Mouse (Mus musculus) adrenal gland, adult (tissue): ENCODE data around the gene Espnl.

Experiments used
- DNase-seq, 2 experiments: peaks; one replicate each; pipeline ENCODE4 v3.0.0; 2022 to 2023; ENCODE audit warnings: low spot score in 1 of 2; ENCODE audit not compliant: inconsistent age in 2 of 2

Espnl gene

DNA sequence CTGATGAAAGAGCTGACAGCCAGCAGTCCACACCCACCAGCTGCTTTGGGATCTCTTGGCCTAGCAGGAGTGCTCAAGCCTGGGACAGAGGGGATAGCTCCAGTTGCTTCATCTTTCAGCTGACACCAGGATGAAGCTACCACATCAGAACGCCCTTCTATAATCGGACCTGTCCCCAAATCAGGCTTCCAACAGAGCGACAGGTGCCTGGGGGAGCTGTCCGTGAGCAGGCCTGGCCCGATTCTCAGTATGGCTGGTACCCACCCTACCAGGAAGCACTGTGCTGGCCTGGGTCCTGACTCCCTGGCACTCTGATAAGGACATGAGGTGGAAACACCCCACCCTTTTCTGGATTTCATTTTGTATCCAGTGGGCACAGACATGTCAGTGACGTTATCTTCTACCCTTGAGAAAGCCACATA is 51.5 kb downstream of the Espnl start:
- DNase-seq, result no peak

DNA sequence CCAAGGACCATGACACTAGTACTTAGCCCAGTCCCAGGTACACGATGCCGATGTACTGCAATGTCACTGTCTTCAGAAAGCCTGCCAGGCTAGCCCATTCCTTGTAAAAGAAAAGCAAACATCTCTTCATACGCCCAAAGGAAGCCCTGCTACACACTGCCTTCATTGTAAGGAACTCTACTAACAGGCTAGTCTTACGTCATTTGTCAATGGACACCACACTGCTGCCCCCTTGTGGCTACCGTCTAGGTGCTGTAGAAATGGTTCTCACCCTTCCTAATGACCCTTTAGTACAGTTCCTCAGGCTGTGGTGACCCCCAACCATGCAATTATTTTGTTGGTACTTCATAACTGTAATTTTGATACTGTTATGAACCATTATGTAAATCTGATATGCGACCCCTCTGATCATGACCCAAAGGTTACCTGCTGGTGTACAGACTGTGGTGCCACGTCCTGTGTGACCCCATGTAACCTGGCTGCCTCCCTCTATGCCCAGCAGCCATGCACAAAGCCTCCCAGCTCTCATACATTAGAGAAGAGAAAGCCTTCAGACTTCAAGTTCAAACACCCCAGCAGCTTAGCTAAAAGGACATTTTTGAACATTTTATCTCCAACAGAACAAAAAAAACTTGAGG is 58.7 kb downstream of the Espnl start:
- peak; percentile 72 to 91 for DNase-seq

DNA sequence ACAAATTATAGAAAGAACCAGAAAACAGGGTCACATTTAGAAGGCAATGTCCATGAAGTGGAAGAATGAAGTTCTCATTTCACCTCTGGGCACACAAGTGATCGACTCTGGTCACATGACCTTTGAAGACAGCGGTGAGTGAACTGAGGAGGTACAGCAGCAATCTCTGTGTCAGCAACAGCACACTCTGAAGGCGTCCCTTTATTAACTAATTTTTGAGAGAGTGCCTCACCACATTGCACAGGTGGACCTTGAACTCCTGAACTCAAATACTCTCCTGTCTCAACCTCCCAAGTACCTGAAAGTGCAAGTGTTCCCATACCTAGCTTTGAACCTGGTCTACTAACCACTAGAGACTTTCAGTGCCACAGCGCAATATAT is 59.2 kb downstream of the Espnl start:
- DNase-seq, result no peak

DNA sequence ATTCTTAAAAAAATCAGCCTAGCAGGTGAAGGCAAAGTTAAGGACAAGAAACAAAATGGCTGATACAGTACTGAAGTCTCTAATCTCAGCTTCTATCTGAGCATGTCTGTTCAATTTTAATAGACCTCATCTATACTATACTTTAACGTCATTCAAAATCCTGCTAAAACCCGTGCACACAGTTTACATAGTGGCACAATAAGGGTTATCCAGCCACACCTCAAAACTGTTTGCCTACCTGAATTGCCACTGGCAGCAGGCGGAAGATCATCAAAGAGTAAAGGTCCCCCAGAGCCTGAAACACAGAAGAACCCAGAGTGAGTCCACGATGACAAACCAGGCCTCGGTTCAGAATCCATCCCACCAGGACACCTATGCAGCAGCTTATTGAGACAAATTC is 68.5 kb downstream of the Espnl start:
- no peak for DNase-seq

DNA sequence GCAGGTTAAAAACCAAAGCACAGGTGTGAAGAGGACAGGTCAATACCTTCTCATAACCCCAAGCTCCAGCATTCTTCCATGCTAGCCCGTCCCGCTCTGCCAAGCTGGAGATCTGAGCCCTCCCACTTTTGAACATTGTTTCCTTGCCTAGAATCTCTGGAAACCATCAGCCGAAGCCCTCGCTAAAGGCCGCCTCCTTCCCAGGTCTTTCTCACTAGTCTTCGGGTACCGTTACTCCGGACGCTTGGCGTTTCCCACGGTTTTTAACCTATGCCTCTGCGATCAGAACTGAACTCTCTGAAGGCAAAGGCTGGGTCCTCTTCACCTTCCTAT is 76.0 kb downstream of the Espnl start:
- peak in 1 of 2 experiments; percentile 37 for DNase-seq
